Mouse (Mus musculus): ENCODE results near the gene H2afj. TPM values are rescaled to one million over a fixed set of nuclear protein-coding genes. Genes with fewer than 3 reads are reported as not detected.
A peak's percentile ranks its signal among the peaks of the same experiment; 100 is the strongest.

H2afj gene
- polyA plus RNA-seq, 1 experiment from 2014 or later: 140 TPM

- Histone ChIP-seq H3K27me3 (no peaks in the 10 kb centered on the region), H3K4me1 (peaks cover 4% of the 10 kb centered on the region; the same call in 1 of the 2 replicates), H3K4me3 (no peak overlapping the region), H3K9ac (no peak overlapping the region), H3K27ac (no peak overlapping the region), H3K36me3 (ENCODE audit: poor library complexity, severe bottlenecking) (no peaks in the 10 kb centered on the region), H3K9me3 (replicated peaks) (no peaks in the 10 kb centered on the region), H3K4me2 (no peak overlapping the region)
- ATAC-seq: no peak
- 77% methylated on average over 4 of the region's 4 CpGs for WGBS
Observed at GRCm38 (mm10) chr6:136852348-136852747, 44.3 kb downstream of the H2afj start.

GRCm38 (mm10) chr6:136852762-136853161 is 44.7 kb downstream of the H2afj start:
- H3K9me3 ChIP-seq (replicated peaks): no peaks in the 10 kb centered on the region
- no peak overlapping the region for H3K27ac ChIP-seq
- ATAC-seq: no peak
- H3K4me1 ChIP-seq: peaks cover 4% of the 10 kb centered on the region; the same call in 1 of the 2 replicates
- 0 out of 2 replicates have a peak overlapping the region, but pooled peaks have one; percentile 7 for H3K9ac ChIP-seq
- no peaks in the 10 kb centered on the region for H3K36me3 ChIP-seq (ENCODE audit: poor library complexity, severe bottlenecking)
- no peak overlapping the region for H3K4me3 ChIP-seq
- H3K4me2 ChIP-seq: no peak overlapping the region
- no peaks in the 10 kb centered on the region for H3K27me3 ChIP-seq
- WGBS: 60% methylated on average over 3 of the region's 3 CpGs

GRCm38 (mm10) chr6:136854361-136854781 is 46.3 kb downstream of the H2afj start:
- H3K4me1 ChIP-seq: peaks cover 4% of the 10 kb centered on the region; the same call in 1 of the 2 replicates
- no peak for ATAC-seq
- H3K27ac ChIP-seq: no peak overlapping the region
- WGBS: 88% methylated on average over 11 of the region's 11 CpGs
- H3K9me3 ChIP-seq (replicated peaks): no peaks in the 10 kb centered on the region
- no peak overlapping the region for H3K9ac ChIP-seq
- no peak overlapping the region for H3K4me3 ChIP-seq
- H3K4me2 ChIP-seq: no peak overlapping the region
- no peaks in the 10 kb centered on the region for H3K27me3 ChIP-seq
- H3K36me3 ChIP-seq (ENCODE audit: poor library complexity, severe bottlenecking): no peaks in the 10 kb centered on the region

DNA sequence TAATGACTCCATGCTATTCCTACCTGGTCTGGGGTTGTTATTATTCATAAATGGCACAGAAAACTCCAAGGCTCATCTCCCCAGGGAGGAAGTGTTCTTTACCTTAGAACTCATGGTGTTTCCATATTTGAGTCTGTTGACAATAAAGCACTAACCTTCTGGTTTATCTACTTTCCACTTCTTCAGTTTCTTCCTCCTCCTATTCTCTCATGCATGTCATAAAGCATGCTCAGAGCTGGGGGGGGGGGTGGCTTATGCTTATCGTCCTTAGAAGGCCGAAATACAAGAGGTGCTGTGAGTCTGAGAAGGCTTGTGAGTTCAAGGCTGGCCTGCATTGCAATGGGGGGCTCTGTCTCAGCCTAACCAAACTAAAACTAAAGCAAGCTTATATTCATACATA is 47.1 kb downstream of the H2afj start:
- peaks cover 4% of the 10 kb centered on the region; the same call in 1 of the 2 replicates for H3K4me1 ChIP-seq
- H3K27ac ChIP-seq: no peak overlapping the region
- H3K4me3 ChIP-seq: no peak overlapping the region
- no peaks in the 10 kb centered on the region for H3K36me3 ChIP-seq (ENCODE audit: poor library complexity, severe bottlenecking)
- no peak for ATAC-seq
- H3K9me3 ChIP-seq (replicated peaks): no peaks in the 10 kb centered on the region
- WGBS: 87% methylated on average over 2 of the region's 2 CpGs
- H3K4me2 ChIP-seq: no peak overlapping the region
- H3K27me3 ChIP-seq: no peaks in the 10 kb centered on the region
- H3K9ac ChIP-seq: no peak overlapping the region

DNA sequence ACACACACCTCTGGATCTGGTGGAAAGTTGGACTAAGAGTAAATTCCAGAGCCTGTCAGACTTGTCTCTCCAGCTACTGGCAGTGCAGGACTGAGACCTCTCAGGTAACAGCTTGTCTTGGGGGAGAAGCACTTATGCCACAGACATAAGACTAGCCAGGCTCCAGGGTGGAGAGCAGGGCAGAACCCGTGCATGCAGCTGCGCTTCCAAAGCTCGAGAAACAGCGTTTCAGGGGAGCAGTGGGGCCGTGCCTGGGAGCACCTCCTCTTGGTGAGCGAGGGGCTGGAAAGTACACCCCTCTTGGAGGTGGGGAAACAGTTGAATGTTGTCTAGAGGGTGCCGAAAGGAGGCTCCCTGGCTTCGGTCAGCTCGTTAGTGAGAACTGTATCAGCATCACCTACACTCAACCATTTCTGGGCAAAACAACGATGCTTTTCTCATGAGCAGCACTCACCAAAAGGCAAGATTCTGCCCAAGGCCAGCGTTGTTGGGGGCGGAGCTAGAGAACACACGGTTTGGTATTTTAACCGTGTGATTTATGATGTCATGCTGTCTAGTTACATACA is 48.1 kb downstream of the H2afj start:
- H3K27ac ChIP-seq: no peak overlapping the region
- no peaks in the 10 kb centered on the region for H3K36me3 ChIP-seq (ENCODE audit: poor library complexity, severe bottlenecking)
- H3K27me3 ChIP-seq: no peaks in the 10 kb centered on the region
- H3K9ac ChIP-seq: no peak overlapping the region
- H3K9me3 ChIP-seq (replicated peaks): no peaks in the 10 kb centered on the region
- no peak overlapping the region for H3K4me2 ChIP-seq
- ATAC-seq: no peak
- no peak overlapping the region for H3K4me3 ChIP-seq
- WGBS: 67% methylated on average over 14 of the region's 14 CpGs
- peaks cover 4% of the 10 kb centered on the region; the same call in 1 of the 2 replicates for H3K4me1 ChIP-seq

DNA sequence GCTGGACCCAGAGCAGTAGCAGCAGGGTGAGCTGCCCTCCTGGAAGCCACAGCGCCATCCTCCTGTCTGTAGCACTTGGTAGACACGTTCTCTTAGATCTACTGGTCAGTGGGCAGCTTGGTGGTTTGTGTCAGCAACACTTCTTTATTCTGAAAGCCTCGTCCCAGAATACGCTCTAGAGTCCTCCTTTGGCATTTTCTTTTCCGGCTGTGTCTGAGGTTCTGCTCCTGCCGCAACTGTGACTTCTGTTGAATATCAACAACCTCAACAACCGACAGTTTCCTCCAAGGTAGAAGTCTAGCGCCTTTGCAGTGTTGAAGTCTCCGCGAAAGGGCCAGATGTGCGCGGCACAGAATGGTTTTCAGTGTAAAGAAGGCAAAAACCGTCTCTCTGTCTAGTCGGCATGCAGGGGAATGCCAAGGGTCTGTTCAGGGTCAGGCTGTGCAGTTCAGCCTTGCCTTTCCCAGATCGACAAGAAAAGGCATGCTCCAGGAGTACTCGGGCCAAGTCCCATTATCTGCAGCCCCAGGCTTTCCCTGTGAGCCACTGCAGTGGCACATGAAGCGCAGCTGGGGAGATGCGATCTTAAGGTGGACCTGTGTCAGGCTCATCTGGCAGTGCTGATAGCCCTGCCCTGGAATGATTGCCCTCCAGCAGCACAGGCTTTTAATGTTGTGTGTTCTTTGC is 49.3 kb downstream of the H2afj start, which contains the start of gene Art4:
Gene Art4 (minus strand): TSS at position 548 of the 687 bp plus-strand sequence.
- no peak for ATAC-seq
- WGBS: 80% methylated on average over 18 of the region's 18 CpGs
- H3K36me3 ChIP-seq (ENCODE audit: poor library complexity, severe bottlenecking): no peaks in the 10 kb centered on the region

DNA sequence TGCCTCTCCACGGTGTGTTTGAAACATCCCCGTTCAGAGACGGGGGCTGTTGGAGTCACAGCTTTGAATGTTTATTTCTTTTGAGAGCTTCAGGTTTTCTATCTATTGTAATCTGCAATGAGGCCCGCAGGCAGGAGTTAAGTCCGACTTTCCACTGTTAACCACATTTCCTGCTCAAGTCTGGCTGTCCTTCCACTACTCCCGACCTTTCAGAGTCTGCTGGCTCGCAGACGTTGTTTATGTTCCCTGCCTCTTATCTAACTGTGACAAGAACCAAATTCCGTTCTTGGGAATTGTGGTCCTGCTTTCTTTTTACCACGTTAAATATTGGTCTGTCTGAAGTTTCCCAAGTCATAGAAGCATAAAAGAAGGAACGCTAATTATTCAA is 49.8 kb downstream of the H2afj start:
- Histone ChIP-seq H3K27ac (no peak overlapping the region), H3K36me3 (ENCODE audit: poor library complexity, severe bottlenecking) (no peaks in the 10 kb centered on the region), H3K4me1 (peaks cover 2% of the 10 kb centered on the region; the same call in 1 of the 2 replicates), H3K9me3 (replicated peaks) (no peaks in the 10 kb centered on the region), H3K27me3 (no peaks in the 10 kb centered on the region), H3K9ac (no peak overlapping the region), H3K4me2 (no peak overlapping the region), H3K4me3 (no peak overlapping the region)
- 74% methylated on average over 11 of the region's 11 CpGs for WGBS
- no peak for ATAC-seq

More for the DNA sequence above, 49.3 kb downstream of the H2afj start, which contains the start of gene Art4:
- no peaks in the 10 kb centered on the region for H3K27me3 ChIP-seq
- H3K9ac ChIP-seq: no peak within 1 kb of the TSS
- H3K9me3 ChIP-seq (replicated peaks): no peaks in the 10 kb centered on the region
- no peak within 1 kb of the TSS for H3K27ac ChIP-seq
- H3K4me3 ChIP-seq: no peak within 1 kb of the TSS
- H3K4me2 ChIP-seq: no peak within 1 kb of the TSS
- H3K4me1 ChIP-seq: peaks cover 4% of the 10 kb centered on the region; the same call in 1 of the 2 replicates

DNA sequence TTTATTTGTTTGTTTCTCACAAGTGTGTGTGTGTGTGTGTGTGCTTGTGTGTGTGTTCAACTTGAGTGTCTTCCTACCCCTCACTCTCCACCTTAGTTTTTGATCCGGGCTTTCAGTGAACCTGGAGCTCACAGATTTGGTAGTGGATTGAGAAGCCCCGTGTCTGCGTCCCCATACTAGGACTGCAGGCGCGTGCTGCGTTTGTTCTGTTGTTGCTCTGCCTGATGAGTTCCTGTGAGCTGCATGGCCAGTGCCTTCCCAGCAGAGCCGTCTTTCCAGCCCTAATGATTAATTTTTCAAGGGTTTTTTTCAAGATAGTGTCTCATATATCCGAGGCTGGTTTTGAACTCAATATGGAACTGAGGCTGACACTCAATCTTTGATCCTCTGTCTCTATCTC is 50.4 kb downstream of the H2afj start:
- Histone ChIP-seq H3K9me3 (replicated peaks) (no peaks in the 10 kb centered on the region), H3K27ac (no peak overlapping the region), H3K4me2 (no peak overlapping the region), H3K4me1 (no peaks in the 10 kb centered on the region), H3K9ac (no peak overlapping the region), H3K27me3 (no peaks in the 10 kb centered on the region), H3K4me3 (no peak overlapping the region), H3K36me3 (ENCODE audit: poor library complexity, severe bottlenecking) (no peaks in the 10 kb centered on the region)
- no peak for ATAC-seq
- WGBS: 84% methylated on average over 8 of the region's 8 CpGs

Small RNA genes within 50 kb of the gene (microRNA-seq; reads per million reads assigned to microRNA genes)
- not detected for gene Gm44364

Other genes starting within 250 kb of the H2afj start
- 0.28 and 0.33 TPM in 2 replicates for gene Plbd1, start 146.3 kb upstream of the H2afj start, polyA plus RNA-seq (2015; fragmentation: Nextera tagmentation; extraction: Ambion mirVana)
- 0.13 TPM in 2 replicates for gene Gucy2c, start 26.5 kb upstream of the H2afj start, polyA plus RNA-seq (2015; fragmentation: Nextera tagmentation; extraction: Ambion mirVana)
- 0.97 and 1.2 TPM in 2 replicates for gene Hist4h4, start 3.8 kb upstream of the H2afj start, polyA plus RNA-seq (2015; fragmentation: Nextera tagmentation; extraction: Ambion mirVana)
- 0.85 and 1.9 TPM in 2 replicates for gene BC049715, start 19.4 kb downstream of the H2afj start, polyA plus RNA-seq (2015; fragmentation: Nextera tagmentation; extraction: Ambion mirVana)
- 94.5 and 98.8 TPM in 2 replicates for gene Wbp11, start 20.0 kb downstream of the H2afj start, polyA plus RNA-seq (2015; fragmentation: Nextera tagmentation; extraction: Ambion mirVana)
- not detected in 2 replicates for gene Smco3, start 27.2 kb downstream of the H2afj start, polyA plus RNA-seq (2015; fragmentation: Nextera tagmentation; extraction: Ambion mirVana)
- gene Art4, start 49.5 kb downstream of the H2afj start, polyA plus RNA-seq (2015; fragmentation: Nextera tagmentation; extraction: Ambion mirVana): 0.08 TPM in 1 of 2 replicates, not detected in the other
- gene Mgp, start 67.6 kb downstream of the H2afj start, polyA plus RNA-seq (2015; fragmentation: Nextera tagmentation; extraction: Ambion mirVana): 3.0 and 3.3 TPM in 2 replicates
- gene Erp27, start 113.9 kb downstream of the H2afj start, polyA plus RNA-seq (2015; fragmentation: Nextera tagmentation; extraction: Ambion mirVana): 0.22 TPM in 1 of 2 replicates, not detected in the other
- 0.03 TPM in 1 of 2 replicates, not detected in the other for gene Pde6h, start 115.6 kb downstream of the H2afj start, polyA plus RNA-seq (2015; fragmentation: Nextera tagmentation; extraction: Ambion mirVana)
- gene Arhgdib, start 133.7 kb downstream of the H2afj start, polyA plus RNA-seq (2015; fragmentation: Nextera tagmentation; extraction: Ambion mirVana): 11.0 and 11.5 TPM in 2 replicates

Measured in forebrain, embryonic 13.5 days (tissue).